ENCODE assay signal across 8 mouse cellular contexts in genomic region chr9:79714471-79715045, GRCm38 (mm10). TPM values are rescaled to one million over a fixed set of nuclear protein-coding genes. Genes with fewer than 3 reads are reported as not detected.
DNase-seq lines count a peak whose midpoint lies in the region; ATAC-seq lines count a peak whose summit lies in the region.

No protein-coding gene starts in this region.

- H3K9me3 ChIP-seq in heart, embryonic 13.5 days, result no peaks in the 10 kb centered on the region
- H3K9me3 ChIP-seq in kidney, embryonic 15.5 days (replicated peaks), result no peaks in the 10 kb centered on the region
- H3K9me3 ChIP-seq in lung, embryonic 16.5 days (ENCODE audit: control insufficient read depth, low read length), result no peaks in the 10 kb centered on the region

- peak overlapping the region; percentile 85 for H3K27ac ChIP-seq in heart, embryonic 13.5 days (replicated peaks)
- no peak overlapping the region for H3K27ac ChIP-seq in kidney, embryonic 15.5 days
- H3K27ac ChIP-seq in lung, embryonic 16.5 days (ENCODE audit: low read length), result peak overlapping the region; percentile 48

- no peaks in the 10 kb centered on the region for H3K36me3 ChIP-seq in heart, embryonic 13.5 days
- no peaks in the 10 kb centered on the region for H3K36me3 ChIP-seq in kidney, embryonic 15.5 days
- H3K36me3 ChIP-seq in lung, embryonic 16.5 days (ENCODE audit: control insufficient read depth, insufficient read depth, low read length), result no peaks in the 10 kb centered on the region

- peaks cover under 1% of the 10 kb centered on the region; the same call in 1 of the 2 replicates for H3K27me3 ChIP-seq in heart, embryonic 13.5 days (replicated peaks)
- H3K27me3 ChIP-seq in kidney, embryonic 15.5 days, result peaks cover 24% of the 10 kb centered on the region
- H3K27me3 ChIP-seq in lung, embryonic 16.5 days (ENCODE audit: control insufficient read depth, insufficient read depth, low read depth, low read length), result peaks cover 3% of the 10 kb centered on the region

- H3K4me2 ChIP-seq in heart, embryonic 13.5 days, result peak overlapping the region; percentile 70
- H3K4me2 ChIP-seq in kidney, embryonic 15.5 days, result peak overlapping the region; percentile 57
- H3K4me2 ChIP-seq in lung, embryonic 16.5 days (ENCODE audit: low read depth, low read length), result peak overlapping the region; percentile 69

- H3K4me3 ChIP-seq in heart, embryonic 13.5 days, result peak overlapping the region; percentile 45
- peak overlapping the region; percentile 29 for H3K4me3 ChIP-seq in kidney, embryonic 15.5 days (replicated peaks)
- peak overlapping the region; percentile 36 for H3K4me3 ChIP-seq in lung, embryonic 16.5 days (ENCODE audit: low read length)

- ATAC-seq in heart, embryonic 13.5 days (ENCODE audit: extremely low read depth, insufficient number of reproducible peaks, low FRiP score, low TSS enrichment), result no peak
- peak; percentile 31; the same call in 1 of the 2 replicates for ATAC-seq in kidney, embryonic 15.5 days (replicated peaks; ENCODE audit: low FRiP score)
- peak; percentile 45 for ATAC-seq in lung, embryonic 16.5 days (ENCODE audit: low read depth)

- H3K4me1 ChIP-seq in heart, embryonic 13.5 days, result peaks cover 45% of the 10 kb centered on the region
- peaks cover 49% of the 10 kb centered on the region for H3K4me1 ChIP-seq in kidney, embryonic 15.5 days
- peaks cover 24% of the 10 kb centered on the region for H3K4me1 ChIP-seq in lung, embryonic 16.5 days (replicated peaks; ENCODE audit: control insufficient read depth, insufficient read depth, low read length)

- 4% methylated on average over 16 of the region's 16 CpGs for WGBS in heart, embryonic 13.5 days
- WGBS in kidney, embryonic 15.5 days, result 9% methylated on average over 16 of the region's 16 CpGs
- 6% methylated on average over 16 of the region's 16 CpGs for WGBS in lung, embryonic 16.5 days

- peak; percentile 71 to 79 for DNase-seq in layer of hippocampus, postnatal 10 days (ENCODE audit: low spot score in 2 of 2)
- DNase-seq in layer of hippocampus, adult 9-10 months (ENCODE audit: low spot score), result no peak
- DNase-seq in embryo, embryonic 9.5 days (ENCODE audit: extremely low spot score), result peak; percentile 39
- DNase-seq in retina, embryonic 14.5 days (ENCODE audit: low spot score), result peak; percentile 61
- DNase-seq in T-cell, adult 2 months (ENCODE audit: low spot score), result no peak

- H3K9ac ChIP-seq in heart, embryonic 13.5 days, result peak overlapping the region; percentile 75
- no peak overlapping the region for H3K9ac ChIP-seq in kidney, embryonic 15.5 days
- H3K9ac ChIP-seq in lung, embryonic 16.5 days (ENCODE audit: low read length), result peak overlapping the region; percentile 60

RNA-seq across cellular contexts. Expression of gene Col12a1, which starts 4.1 kb away (rescaled TPM):
- total RNA-seq in layer of hippocampus, postnatal 10 days (2021), result 10 to 100 TPM; 10.9 to 15.5 TPM
- polyA plus RNA-seq in heart, embryonic 13.5 days (2015; fragmentation: Nextera tagmentation; extraction: Ambion mirVana), result 13.2 and 14.7 TPM in 2 replicates
- polyA plus RNA-seq in kidney, embryonic 15.5 days (2015; fragmentation: Nextera tagmentation; extraction: Ambion mirVana), result 30.5 and 33.5 TPM in 2 replicates
- polyA plus RNA-seq in lung, embryonic 16.5 days (2015; fragmentation: Nextera tagmentation; extraction: Ambion mirVana), result 16.5 and 18.0 TPM in 2 replicates

RNA-seq across cellular contexts. Expression of gene Cox7a2, which starts 45.1 kb away (rescaled TPM):
- total RNA-seq in layer of hippocampus, postnatal 10 days (2021), result 100 to 1,000 TPM; 306 to 341 TPM
- polyA plus RNA-seq in heart, embryonic 13.5 days (2015; fragmentation: Nextera tagmentation; extraction: Ambion mirVana), result 1,316 and 1,450 TPM in 2 replicates
- polyA plus RNA-seq in kidney, embryonic 15.5 days (2015; fragmentation: Nextera tagmentation; extraction: Ambion mirVana), result 718 and 798 TPM in 2 replicates
- polyA plus RNA-seq in lung, embryonic 16.5 days (2015; fragmentation: Nextera tagmentation; extraction: Ambion mirVana), result 676 and 713 TPM in 2 replicates

Comparison
In these comparisons a context has a peak if more than half of its experiments do, and no peak if none do; other contexts are left out.
1. DNase-seq: peak in layer of hippocampus, postnatal 10 days (2 of 2), embryo, embryonic 9.5 days (single experiment) and retina, embryonic 14.5 days (single experiment); none in layer of hippocampus, adult 9-10 months (single experiment) and T-cell, adult 2 months (single experiment).
2. Peak in every context shown above with its lines, with median percentiles within 50 percentile points of each other: H3K4me2 ChIP-seq and H3K4me3 ChIP-seq.